Mouse (Mus musculus) activated CD4-positive, CD25-positive, alpha-beta regulatory T cell, adult 9 weeks (primary cell): ENCODE data around the gene Armcx3. TPM values are rescaled to one million over a fixed set of nuclear protein-coding genes. Genes with fewer than 3 reads are reported as not detected.

Experiments
- polyA plus RNA-seq: library from polyadenylated mRNA; unstranded; fragments of 100-300 nt; shearing (Covaris generic); gene quantifications from one replicate; pipeline ENCODE4 v1.2.1, GENCODE M21; 2017

The Armcx3 gene
- polyA plus RNA-seq: 20.6 TPM

GRCm38 (mm10) chrX:134756434-134757292 lies at the start of gene Armcx3:
Gene Armcx3, plus strand, starts transcription at chrX:134756595.

GRCm38 (mm10) chrX:134717752-134718308 lies 38.6 kb upstream of the Armcx3 start, which contains the start of gene Armcx1:
Gene Armcx1, plus strand, starts transcription at chrX:134717963.

GRCm38 (mm10) chrX:134750764-134751592 lies 5.4 kb upstream of the Armcx3 start, which contains the start of gene Armcx6:
Gene Armcx6, minus strand, starts transcription at chrX:134751417.

GRCm38 (mm10) chrX:134808755-134809224 lies 52.4 kb downstream of the Armcx3 start, which contains the start of gene Armcx2:
Gene Armcx2, minus strand, starts transcription at chrX:134809221.

Other genes with a start within 250 kb of the Armcx3 start
- 41.4 TPM for gene Timm8a1, start 214.7 kb upstream of the Armcx3 start, polyA plus RNA-seq
- gene Btk, start 173.0 kb upstream of the Armcx3 start, polyA plus RNA-seq: 1.1 TPM
- gene Rpl36a, start 170.9 kb upstream of the Armcx3 start, polyA plus RNA-seq: 358 TPM
- 6.0 TPM for gene Gla, start 155.5 kb upstream of the Armcx3 start, polyA plus RNA-seq
- gene Hnrnph2, start 155.4 kb upstream of the Armcx3 start, polyA plus RNA-seq: 129 TPM
- 0.73 TPM for gene Armcx4, start 70.1 kb upstream of the Armcx3 start, polyA plus RNA-seq
- gene Armcx1, start 38.6 kb upstream of the Armcx3 start, polyA plus RNA-seq: 2.9 TPM
- 2.6 TPM for gene Armcx6, start 5.2 kb upstream of the Armcx3 start, polyA plus RNA-seq
- 13.9 TPM for gene Armcx2, start 52.6 kb downstream of the Armcx3 start, polyA plus RNA-seq
- 0.27 TPM for gene Nxf2, start 208.2 kb downstream of the Armcx3 start, polyA plus RNA-seq